Mouse (Mus musculus): ENCODE results near the gene Zfp523. TPM values are rescaled to one million over a fixed set of nuclear protein-coding genes. Genes with fewer than 3 reads are reported as not detected.
"Not testable (repeated sequence)": the region's sequence is repeated elsewhere in the genome, so short reads cannot be mapped to it uniquely, and the experiment has no call there.

Zfp523 gene
- polyA plus RNA-seq, 2 experiments from 2014 or later, result 4.2 to 5.1 TPM

DNA sequence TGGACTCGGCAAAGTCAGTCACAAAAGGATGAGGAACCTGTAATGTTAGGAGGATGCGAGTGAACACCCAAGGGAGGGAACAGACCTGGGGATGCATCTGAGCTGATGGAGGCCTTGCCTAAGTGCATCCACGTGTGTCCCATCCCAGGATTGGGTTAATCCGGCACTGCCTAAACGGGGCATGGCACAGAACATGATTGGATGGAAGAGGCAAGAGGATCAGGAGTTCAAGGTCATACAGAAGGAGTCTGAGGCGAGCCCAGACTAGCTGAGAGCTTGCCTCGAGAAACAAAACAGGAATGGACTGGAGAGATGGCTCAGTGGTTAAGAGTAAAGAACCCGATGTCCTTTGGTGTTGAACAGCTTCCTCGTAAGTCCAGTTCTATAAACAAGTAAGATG, 35.5 kb downstream of the Zfp523 start:
- ATAC-seq, result no peak

DNA sequence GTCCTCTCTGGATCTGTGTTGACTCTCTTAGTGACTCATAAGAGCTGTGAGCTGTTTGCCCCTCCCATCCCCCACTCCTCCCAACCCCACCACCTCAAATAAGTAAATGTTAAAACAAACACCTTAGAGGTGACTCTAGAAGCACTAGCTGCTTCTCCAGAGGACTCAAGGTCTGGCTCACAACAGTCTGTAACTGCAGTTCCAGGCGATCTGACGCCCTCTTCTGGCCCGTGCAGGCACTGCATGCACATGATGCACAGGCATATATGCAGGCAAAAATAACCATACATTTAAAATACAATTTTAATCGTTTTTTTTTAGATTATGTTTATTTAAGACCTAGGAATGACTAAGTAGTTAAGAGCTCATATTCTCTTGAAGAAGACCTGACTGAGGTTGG, 36.3 kb downstream of the Zfp523 start:
- ATAC-seq, result no peak

GRCm38 (mm10) chr17:28216791-28217190, 39.9 kb downstream of the Zfp523 start:
- ATAC-seq, result no peak

DNA sequence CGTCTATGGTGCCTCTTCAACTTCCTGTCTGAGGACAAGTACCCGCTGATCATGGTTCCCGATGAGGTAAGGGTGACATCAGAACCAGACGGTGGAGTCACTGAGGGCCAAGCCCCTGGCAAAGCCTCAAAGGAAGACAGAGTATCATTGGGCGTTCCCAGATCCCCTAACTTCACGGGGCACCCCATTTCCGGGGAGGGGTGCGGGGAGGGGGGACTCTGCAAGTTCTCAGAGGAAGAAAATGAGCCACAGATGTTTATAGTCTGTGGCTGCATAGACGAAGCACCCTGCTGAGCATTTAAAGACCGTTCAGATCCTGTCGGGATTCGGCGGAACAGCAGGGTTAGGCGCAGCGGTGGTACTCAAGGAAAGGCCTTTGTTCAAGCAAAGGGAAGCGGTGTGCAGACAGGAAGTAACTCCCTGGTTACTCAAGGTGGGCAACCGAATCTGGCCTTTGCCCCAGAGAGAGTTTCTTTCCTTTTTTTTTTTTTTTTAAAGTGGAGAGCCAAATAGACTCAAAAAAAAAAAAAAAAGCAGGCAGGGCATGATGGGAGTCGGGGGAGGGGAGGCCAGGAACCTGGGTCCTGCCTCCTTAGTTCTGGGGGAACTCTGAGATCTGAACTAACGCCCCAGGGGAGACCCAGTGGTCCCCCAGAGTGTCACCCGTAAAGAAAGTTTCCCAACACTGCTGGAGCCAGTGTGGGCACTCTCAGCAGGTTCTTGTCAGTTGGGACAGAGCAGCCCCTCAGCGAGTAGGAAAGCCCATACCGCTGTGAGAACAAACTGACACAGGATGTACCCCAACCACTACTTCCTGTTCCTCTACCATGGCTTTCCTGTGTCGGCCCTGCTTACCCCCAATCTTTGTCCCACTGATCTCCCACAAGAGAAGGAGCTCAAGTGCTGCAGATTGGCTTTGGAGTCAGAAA, 41.1 kb downstream of the Zfp523 start:
- ATAC-seq, result peak; percentile 91

- ATAC-seq, result not testable (repeated sequence)
Measured at GRCm38 (mm10) chr17:28222463-28222862, 45.5 kb downstream of the Zfp523 start.

GRCm38 (mm10) chr17:28223561-28224391, 46.8 kb downstream of the Zfp523 start:
- ATAC-seq, result peak; percentile 79

- no peak for ATAC-seq
Measured at GRCm38 (mm10) chr17:28224615-28225014, 47.7 kb downstream of the Zfp523 start.

DNA sequence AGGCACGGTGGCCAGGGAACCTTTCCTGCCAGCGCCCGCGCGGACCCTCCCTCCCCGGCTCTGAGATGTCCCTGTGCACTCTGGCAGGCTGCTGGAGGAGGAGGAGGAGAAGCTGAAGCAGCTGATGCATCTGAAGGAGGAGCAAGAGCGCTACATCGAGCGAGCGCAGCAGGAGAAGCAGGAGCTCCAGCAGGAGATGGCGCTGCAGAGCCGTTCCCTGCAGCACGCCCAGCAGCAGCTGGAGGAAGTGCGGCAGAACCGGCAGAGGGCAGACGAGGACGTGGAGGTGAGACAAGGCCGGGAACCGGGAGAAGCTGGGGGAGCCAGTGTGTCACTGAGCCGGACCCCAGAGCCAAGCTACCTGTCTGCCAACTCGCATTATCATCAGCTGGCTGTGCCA, 49.1 kb downstream of the Zfp523 start:
- peak; percentile 34 for ATAC-seq

DNA sequence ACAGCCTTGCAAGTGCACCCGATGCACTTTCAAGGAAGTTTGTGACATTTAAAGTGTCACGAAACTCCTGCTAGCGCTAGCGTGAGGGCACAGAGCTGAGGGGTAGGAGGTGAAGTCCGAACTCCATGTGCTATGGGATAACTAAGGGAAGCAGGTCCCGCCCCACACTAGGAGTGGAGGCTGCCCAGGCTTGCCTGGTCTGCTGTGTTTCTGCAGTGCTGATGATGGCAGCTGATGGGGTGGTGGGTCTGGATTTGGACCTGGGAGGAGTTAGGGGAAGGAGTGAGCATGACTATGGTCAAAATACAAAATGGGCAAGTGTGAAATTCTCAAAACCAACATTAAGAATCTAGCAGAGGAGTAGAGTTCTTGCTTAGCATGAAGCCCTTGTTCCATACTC, 53.6 kb downstream of the Zfp523 start:
- ATAC-seq, result no peak

GRCm38 (mm10) chr17:28231026-28231736, 54.3 kb downstream of the Zfp523 start:
- ATAC-seq, result no peak

DNA sequence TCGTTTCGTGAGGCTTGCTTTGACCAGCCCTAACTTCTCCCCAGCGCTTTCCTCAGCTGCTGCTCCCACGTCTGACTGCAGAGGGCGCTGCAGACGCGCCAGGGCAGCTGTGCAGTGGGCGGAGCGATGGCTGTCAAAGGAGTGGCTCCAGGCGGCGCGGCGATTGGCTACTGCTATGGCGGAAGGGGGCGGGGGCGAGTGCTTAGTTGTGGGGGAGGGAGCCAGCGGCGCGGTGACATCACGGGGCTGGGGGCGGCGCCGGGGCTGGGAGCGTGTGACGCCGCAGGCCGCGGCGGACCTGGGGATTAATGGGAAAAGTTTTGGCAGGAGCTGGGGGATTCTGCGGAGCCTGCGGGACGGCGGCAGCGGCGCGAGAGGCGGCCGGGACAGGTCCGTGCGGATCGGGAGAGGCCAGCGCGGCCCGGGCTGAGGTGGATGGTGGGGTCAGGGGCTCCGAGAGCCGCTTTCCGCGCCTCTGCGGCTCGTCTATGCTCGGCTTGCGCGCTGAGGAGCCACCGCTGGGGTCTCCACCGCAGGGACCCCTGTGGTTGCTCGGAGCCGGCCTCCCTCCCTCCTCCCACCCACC, 55.6 kb downstream of the Zfp523 start, which contains the start of gene Ppard:
TSS of gene Ppard (plus strand) at position 226 of the 586 bp plus-strand sequence.
- peak; percentile 93 for ATAC-seq

DNA sequence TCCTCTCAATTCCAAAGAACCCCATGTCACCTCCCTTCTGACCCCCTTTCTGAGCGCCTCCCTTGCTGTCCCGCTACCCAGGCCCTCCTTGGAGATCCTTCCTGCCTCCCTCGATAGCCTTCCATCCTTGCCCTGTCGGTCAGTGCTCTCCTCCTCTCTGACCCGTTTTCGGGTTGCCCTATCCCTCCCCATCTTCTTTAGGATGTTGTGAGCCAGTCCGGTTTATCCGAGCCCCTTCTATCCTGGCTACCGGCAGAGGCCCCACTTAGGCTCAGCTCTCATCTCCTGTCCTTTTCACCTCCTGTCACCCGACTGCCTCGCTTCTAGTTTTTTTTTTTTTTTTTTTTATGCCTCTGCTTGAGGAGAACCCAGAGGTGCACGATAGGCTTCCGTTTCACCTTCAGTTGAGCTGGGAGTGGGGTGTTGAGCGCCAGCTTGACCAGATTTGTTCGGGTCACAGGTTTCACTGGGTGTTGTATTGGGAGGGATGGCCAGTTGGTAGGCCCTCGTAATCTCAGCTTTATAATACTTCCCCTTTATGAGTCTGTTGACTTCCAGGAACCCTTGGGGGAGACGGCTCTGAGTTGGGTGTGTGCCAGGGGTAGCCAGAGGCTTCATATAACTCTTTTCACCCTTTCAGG, 56.3 kb downstream of the Zfp523 start:
- ATAC-seq, result peak; percentile 18

DNA sequence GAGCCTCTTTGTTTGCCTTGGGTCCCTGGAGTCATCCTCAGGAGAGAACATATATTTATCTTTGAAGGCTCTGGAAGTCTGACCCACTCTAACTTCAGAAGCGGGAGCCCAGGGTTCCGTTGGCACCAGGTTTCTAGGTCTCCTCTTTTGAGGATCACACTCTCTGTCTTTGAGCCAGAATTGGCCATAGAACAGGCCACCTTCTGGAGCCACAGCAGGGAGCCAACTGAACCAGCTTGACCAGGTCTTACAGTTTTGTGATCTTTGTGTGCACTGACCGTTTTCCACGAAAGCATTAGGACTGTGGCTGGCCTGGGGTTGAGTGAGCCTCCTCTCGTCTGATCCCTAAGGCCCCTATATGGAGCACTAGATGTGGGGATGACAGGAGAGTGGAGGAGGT, 57.7 kb downstream of the Zfp523 start:
- ATAC-seq, result no peak

DNA sequence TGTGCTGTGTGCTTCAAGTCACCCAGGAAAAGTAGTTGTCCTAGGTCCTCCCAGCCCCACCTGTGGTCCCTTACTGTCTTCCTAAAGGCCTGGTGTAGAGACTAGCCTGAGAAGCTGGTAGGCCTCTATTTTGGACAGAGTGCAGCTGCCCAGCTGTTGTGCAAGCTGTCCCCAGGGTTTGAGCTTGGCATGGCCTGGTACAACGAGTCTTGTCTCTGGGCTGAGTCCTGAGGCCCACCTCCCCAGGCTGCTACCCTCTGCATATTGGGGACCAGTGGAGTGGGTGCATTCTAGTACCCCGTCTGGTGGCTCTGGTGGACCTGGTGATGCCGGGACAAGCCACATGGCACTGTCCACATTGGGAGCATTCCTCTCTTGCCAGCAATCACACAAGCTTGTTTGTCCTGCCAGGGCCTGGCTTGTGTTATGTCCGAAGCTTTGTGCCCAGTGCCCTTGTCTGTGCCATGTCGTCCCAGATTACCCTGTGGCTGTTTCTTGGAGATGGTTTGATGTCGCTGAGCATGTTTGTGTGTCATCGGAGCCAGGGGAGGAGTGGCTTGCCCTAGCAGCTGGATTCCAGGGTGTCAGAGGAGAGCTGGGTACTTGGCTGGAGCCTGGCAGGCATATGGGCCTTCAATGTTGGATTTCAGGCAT, 59.2 kb downstream of the Zfp523 start:
- ATAC-seq, result no peak

- ATAC-seq, result no peak
Measured at GRCm38 (mm10) chr17:28236636-28237015, 59.7 kb downstream of the Zfp523 start.

- no peak for ATAC-seq
Measured at GRCm38 (mm10) chr17:28237362-28237761, 60.4 kb downstream of the Zfp523 start.

DNA sequence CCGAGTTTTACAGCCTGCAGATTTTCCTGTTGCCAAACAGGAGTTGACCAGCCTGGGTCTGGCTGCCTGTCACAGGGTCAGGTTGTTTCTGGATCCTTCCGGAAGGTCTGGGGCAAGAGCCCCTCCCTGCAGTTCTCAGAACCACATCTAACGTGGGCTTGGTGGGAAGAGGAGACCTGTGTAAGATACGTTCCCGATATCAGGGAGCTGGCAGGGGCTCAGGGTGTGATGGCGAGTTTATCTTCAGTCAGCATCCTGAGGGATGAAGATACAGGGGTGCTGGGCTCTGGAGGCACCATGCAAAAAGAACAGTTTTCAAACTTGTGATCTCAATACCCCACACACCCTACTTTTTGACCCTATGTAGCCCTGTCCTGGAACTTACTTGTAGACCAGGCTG, 60.9 kb downstream of the Zfp523 start:
- no peak for ATAC-seq

GRCm38 (mm10) chr17:28240846-28241245, 63.9 kb downstream of the Zfp523 start:
- ATAC-seq, result no peak

DNA sequence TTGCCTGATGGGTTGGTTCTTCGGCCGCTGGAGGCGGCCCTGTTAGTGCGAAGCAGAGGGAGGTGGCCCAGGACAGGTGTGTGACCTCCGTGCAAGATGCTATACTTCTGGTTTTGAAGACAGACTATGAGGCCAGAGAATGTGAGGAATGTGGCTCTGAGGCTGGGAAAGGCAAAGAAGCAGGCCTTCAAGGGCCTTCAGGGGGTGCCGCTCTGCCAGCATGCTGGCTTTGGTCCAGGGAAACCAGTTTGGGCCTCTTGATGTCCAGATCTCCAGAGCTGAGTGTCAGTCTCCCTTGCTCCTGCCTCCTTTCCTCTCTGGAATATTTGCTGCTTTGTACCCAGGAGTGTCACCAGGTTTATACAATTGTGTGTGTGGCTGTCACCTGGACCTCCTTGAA, 65.4 kb downstream of the Zfp523 start:
- ATAC-seq, result no peak

DNA sequence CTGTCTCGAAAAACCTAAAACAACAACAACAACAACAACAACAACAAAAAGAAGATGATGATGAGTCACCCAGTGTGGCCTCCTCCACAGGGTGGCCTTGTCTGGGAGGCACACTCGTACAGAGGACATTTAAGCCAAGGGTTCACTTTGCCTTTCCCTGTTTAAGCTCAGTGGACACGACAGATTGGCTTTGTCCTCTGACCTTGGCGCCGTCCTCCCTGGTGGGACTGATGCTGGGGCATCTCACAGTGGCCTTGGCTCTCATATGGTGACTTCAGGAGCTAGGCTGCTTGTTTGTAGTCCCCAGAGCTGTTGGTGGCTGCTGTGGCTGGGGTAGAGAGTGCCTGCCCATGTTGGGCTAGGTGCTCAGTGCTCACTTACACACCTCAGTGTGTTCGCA, 67.3 kb downstream of the Zfp523 start:
- no peak for ATAC-seq

DNA sequence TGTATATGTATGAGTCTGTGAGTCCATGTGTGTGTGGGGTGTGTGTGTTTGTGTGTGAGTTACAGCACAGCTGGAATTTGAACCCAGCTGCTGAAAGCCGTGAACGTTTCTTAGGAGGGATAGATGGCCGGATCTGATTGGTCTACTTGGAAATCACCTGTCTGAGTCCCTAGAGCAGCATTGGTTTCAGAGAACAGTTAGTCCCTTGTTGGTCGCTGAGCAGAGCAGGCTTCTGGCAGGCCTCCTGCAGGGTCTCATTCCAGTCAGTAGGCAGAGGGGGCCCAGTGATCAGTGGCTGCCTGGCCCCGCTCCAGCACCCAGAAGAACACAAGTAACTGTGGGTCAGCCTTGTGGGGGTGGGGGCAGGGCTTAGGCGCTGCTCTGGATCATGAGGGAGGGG, 67.8 kb downstream of the Zfp523 start:
- ATAC-seq, result no peak
